Mouse (Mus musculus): Measurements from ENCODE around the gene DXBay18. TPM values are rescaled to one million over a fixed set of nuclear protein-coding genes. Genes with fewer than 3 reads are reported as not detected.
"Not testable (repeated sequence)": the region's sequence is repeated elsewhere in the genome, so short reads cannot be mapped to it uniquely, and the experiment has no call there.

The DXBay18 gene
- polyA plus RNA-seq, 1 experiment from 2014 or later, result not detected

DNA sequence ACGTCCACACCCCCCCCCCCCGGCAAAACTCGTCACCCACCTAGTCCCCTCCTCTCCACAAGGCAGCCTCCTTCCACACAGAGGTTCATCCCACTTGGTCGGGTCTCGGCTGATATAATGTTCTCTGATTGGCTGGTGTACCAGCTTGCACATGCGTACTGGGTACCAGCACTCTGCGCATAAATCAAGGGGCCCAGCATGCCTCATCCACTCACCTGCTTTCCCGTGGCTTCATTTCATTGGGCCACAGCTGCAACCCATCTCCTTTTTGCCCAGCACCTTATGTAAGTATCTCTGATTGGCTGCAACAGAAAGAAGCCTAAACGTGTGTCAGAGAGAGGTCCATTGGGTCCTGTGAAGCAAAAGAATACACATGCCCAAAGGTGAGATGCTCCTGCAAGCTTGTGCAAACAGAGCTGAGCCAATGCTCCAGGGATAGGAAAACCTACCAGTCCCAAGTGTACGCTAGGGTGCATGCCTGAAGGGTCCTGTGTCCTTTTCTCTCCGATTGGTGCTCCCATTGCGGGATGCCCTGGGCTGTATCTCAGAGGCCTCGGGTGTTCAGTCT lies 52.2 kb downstream of the DXBay18 start, which contains the start of gene Xlr3a:
Xlr3a (minus strand) TSS at position 155 of the 568 bp plus-strand sequence.
- 72% methylated on average over 12 of the region's 13 CpGs for WGBS
- H3K27ac ChIP-seq (replicated peaks in 1 of 2; ENCODE audit: control insufficient read depth in 1 of 2, insufficient read depth in 1 of 2, low read depth in 2 of 2, low read length in 2 of 2); H3K27me3 ChIP-seq (ENCODE audit: control insufficient read depth, insufficient read depth, low read length); H3K4me1 ChIP-seq (ENCODE audit: control insufficient read depth in 2 of 2, insufficient read depth in 2 of 2, low read length in 2 of 2); H3K9ac ChIP-seq (ENCODE audit: low read length); H3K4me3 ChIP-seq (ENCODE audit: control insufficient read depth in 1 of 2, insufficient read depth in 1 of 2, low read depth in 1 of 2, low read length in 2 of 2); H3K4me2 ChIP-seq (ENCODE audit: low read length); ATAC-seq (ENCODE audit: insufficient number of reproducible peaks, insufficient read depth, low FRiP score, low read depth); H3K9me3 ChIP-seq (ENCODE audit: control insufficient read depth, low read length); H3K36me3 ChIP-seq (ENCODE audit: control insufficient read depth, insufficient read depth, low read length): not testable (repeated sequence)

Other genes starting within 250 kb of the DXBay18 start
- gene Cetn2, start 231.0 kb downstream of the DXBay18 start, polyA plus RNA-seq (2014; fragmentation: Nextera tagmentation; extraction: Ambion mirVana), result 63.5 and 68.6 TPM in 2 replicates
- gene Nsdhl, start 230.9 kb downstream of the DXBay18 start, polyA plus RNA-seq (2014; fragmentation: Nextera tagmentation; extraction: Ambion mirVana), result 15.5 and 16.5 TPM in 2 replicates
- gene Zfp185, start 162.1 kb downstream of the DXBay18 start, polyA plus RNA-seq (2014; fragmentation: Nextera tagmentation; extraction: Ambion mirVana), result 4.6 and 4.9 TPM in 2 replicates
- gene Pnma5, start 112.3 kb downstream of the DXBay18 start, polyA plus RNA-seq (2014; fragmentation: Nextera tagmentation; extraction: Ambion mirVana), result 0.11 TPM in 1 of 2 replicates, not detected in the other
- gene Pnma3, start 84.7 kb downstream of the DXBay18 start, polyA plus RNA-seq (2014; fragmentation: Nextera tagmentation; extraction: Ambion mirVana), result not detected in 2 replicates
- gene Xlr4a, start 67.0 kb downstream of the DXBay18 start, polyA plus RNA-seq (2014; fragmentation: Nextera tagmentation; extraction: Ambion mirVana), result 1.8 TPM in 1 of 2 replicates, not detected in the other
- 1.4 TPM in 2 replicates for gene Xlr3a, start 52.4 kb downstream of the DXBay18 start, polyA plus RNA-seq (2014; fragmentation: Nextera tagmentation; extraction: Ambion mirVana)
- gene Gm14685, start 32.4 kb downstream of the DXBay18 start, polyA plus RNA-seq (2014; fragmentation: Nextera tagmentation; extraction: Ambion mirVana), result not detected in 2 replicates
- gene Xlr5b, start 654 bp downstream of the DXBay18 start, polyA plus RNA-seq (2014; fragmentation: Nextera tagmentation; extraction: Ambion mirVana), result not detected in 2 replicates
- gene Spin2d, start 27.5 kb upstream of the DXBay18 start, polyA plus RNA-seq (2014; fragmentation: Nextera tagmentation; extraction: Ambion mirVana), result not detected in 2 replicates
- gene Xlr3b, start 42.8 kb upstream of the DXBay18 start, polyA plus RNA-seq (2014; fragmentation: Nextera tagmentation; extraction: Ambion mirVana), result 2.7 and 11.9 TPM in 2 replicates
- 0.26 and 2.3 TPM in 2 replicates for gene Xlr4b, start 64.9 kb upstream of the DXBay18 start, polyA plus RNA-seq (2014; fragmentation: Nextera tagmentation; extraction: Ambion mirVana)
- gene F8a, start 78.8 kb upstream of the DXBay18 start, polyA plus RNA-seq (2014; fragmentation: Nextera tagmentation; extraction: Ambion mirVana), result 9.4 and 10.0 TPM in 2 replicates
- 0.35 TPM in 1 of 2 replicates, not detected in the other for gene Xlr4c, start 93.7 kb upstream of the DXBay18 start, polyA plus RNA-seq (2014; fragmentation: Nextera tagmentation; extraction: Ambion mirVana)
- gene Xlr3c, start 115.9 kb upstream of the DXBay18 start, polyA plus RNA-seq (2014; fragmentation: Nextera tagmentation; extraction: Ambion mirVana), result not detected in 2 replicates
- 0.14 TPM in 1 of 2 replicates, not detected in the other for gene Xlr5a, start 143.5 kb upstream of the DXBay18 start, polyA plus RNA-seq (2014; fragmentation: Nextera tagmentation; extraction: Ambion mirVana)
- gene Xlr5c, start 143.5 kb upstream of the DXBay18 start, polyA plus RNA-seq (2014; fragmentation: Nextera tagmentation; extraction: Ambion mirVana), result not detected in 2 replicates
- not detected in 2 replicates for gene Gm45015, start 187.4 kb upstream of the DXBay18 start, polyA plus RNA-seq (2014; fragmentation: Nextera tagmentation; extraction: Ambion mirVana)
- gene Zfp275, start 193.2 kb upstream of the DXBay18 start, polyA plus RNA-seq (2014; fragmentation: Nextera tagmentation; extraction: Ambion mirVana), result 10.2 and 11.0 TPM in 2 replicates
- gene Gm18336, start 249.3 kb upstream of the DXBay18 start, polyA plus RNA-seq (2014; fragmentation: Nextera tagmentation; extraction: Ambion mirVana), result not detected in 2 replicates